In the genomic region with DNA sequence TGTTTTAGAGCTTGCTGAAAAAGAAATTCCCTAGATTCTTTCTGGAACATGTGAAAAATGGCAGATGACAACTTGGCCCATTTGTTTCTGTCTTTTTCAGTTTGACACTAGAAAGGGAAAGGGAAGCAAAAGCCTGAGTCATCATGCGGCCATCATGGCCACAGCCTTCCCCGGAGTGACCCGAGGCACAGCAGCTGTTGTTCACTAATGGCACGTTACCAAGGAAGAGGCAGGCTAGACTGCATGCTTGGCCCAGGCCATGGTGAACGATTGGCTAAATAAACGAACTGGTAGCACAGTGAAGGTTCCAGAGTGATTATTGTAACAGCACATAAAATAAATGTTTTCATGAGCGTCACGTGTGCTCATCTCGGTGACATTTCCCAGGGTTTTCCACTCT, we compare ENCODE assay signal across 9 mouse cellular contexts.
A peak's percentile ranks its signal among the peaks of the same experiment; 100 is the strongest.
DNase-seq lines count a peak whose midpoint lies in the region; ATAC-seq and TF ChIP-seq lines count a peak whose summit lies in the region.
"Had no signal": no experiment of that assay in that cellular context is flagged by ENCODE, and none has a peak within 500 bp of the region (broad histone marks: within the 10 kb centered on the region; RNA-seq: fewer than 3 reads in every experiment).

No protein-coding gene starts in this region.

- no peak for TF ChIP-seq CTCF in cerebellum, adult 2 months (IDR thresholded peaks at IDR 0.05; ENCODE audit: borderline replicate concordance, insufficient read depth, low read depth, low read length)
- TF ChIP-seq CTCF in midbrain, postnatal 0 days (IDR thresholded peaks at IDR 0.05) = no peak
- no peak for TF ChIP-seq CTCF in layer of hippocampus, adult 2 months (conservative IDR thresholded peaks at IDR 0.05)

- peak; percentile 31 to 52 for DNase-seq in cerebellum, adult 2 months
- DNase-seq in midbrain, postnatal 0 days (ENCODE audit: low spot score) = peak; percentile 38
- DNase-seq in midbrain, embryonic 10.5 days (ENCODE audit: low spot score) = no peak
- DNase-seq in kidney, postnatal 36 days = peak; percentile 29 to 34
- DNase-seq in layer of hippocampus, adult 2 months (ENCODE audit: low spot score in 2 of 2) = no peak

- H3K4me2 ChIP-seq in midbrain, postnatal 0 days (ENCODE audit: low read depth, low read length, poor library complexity, severe bottlenecking) = no peak overlapping the region
- H3K4me2 ChIP-seq in stomach, embryonic 16.5 days (ENCODE audit: low read depth, low read length) = no peak overlapping the region

- no peaks in the 10 kb centered on the region for H3K27me3 ChIP-seq in cerebellum, adult 2 months (ENCODE audit: control insufficient read depth, insufficient read depth, low read length)
- H3K27me3 ChIP-seq in midbrain, postnatal 0 days (ENCODE audit: insufficient read depth, low read length) = no peaks in the 10 kb centered on the region
- no peaks in the 10 kb centered on the region for H3K27me3 ChIP-seq in midbrain, embryonic 10.5 days (ENCODE audit: low read depth, poor library complexity, severe bottlenecking)
- no peaks in the 10 kb centered on the region for H3K27me3 ChIP-seq in stomach, embryonic 16.5 days (ENCODE audit: control insufficient read depth, insufficient read depth, low read length)

- no peak overlapping the region for H3K4me3 ChIP-seq in cerebellum, adult 2 months (replicated peaks; ENCODE audit: insufficient read depth, low read depth, low read length)
- no peak overlapping the region for H3K4me3 ChIP-seq in midbrain, postnatal 0 days (ENCODE audit: low read depth, low read length)
- no peak overlapping the region for H3K4me3 ChIP-seq in midbrain, embryonic 10.5 days
- no peak overlapping the region for H3K4me3 ChIP-seq in stomach, embryonic 16.5 days (replicated peaks; ENCODE audit: low read length)
- H3K4me3 ChIP-seq in layer of hippocampus, adult 2 months = no peak overlapping the region
- H3K4me3 ChIP-seq: left cerebral cortex, adult 2 months had no signal

- no peak overlapping the region for H3K27ac ChIP-seq in cerebellum, adult 2 months (ENCODE audit: insufficient read depth, low read length)
- no peak overlapping the region for H3K27ac ChIP-seq in midbrain, postnatal 0 days (ENCODE audit: low read depth, low read length)
- H3K27ac ChIP-seq in midbrain, embryonic 10.5 days (replicated peaks) = no peak overlapping the region
- peak overlapping the region; percentile 51 for H3K27ac ChIP-seq in stomach, embryonic 16.5 days (ENCODE audit: low read length)
- H3K27ac ChIP-seq in layer of hippocampus, adult 2 months = no peak overlapping the region
- H3K27ac ChIP-seq: left cerebral cortex, adult 2 months had no signal

- peaks cover 18% of the 10 kb centered on the region for H3K4me1 ChIP-seq in cerebellum, adult 2 months (ENCODE audit: control insufficient read depth, insufficient read depth, low read length)
- 0 out of 2 replicates have a peak, but pooled peaks cover 8% of the 10 kb centered on the region for H3K4me1 ChIP-seq in midbrain, postnatal 0 days (ENCODE audit: insufficient read depth, low read length)
- peaks cover 27% of the 10 kb centered on the region for H3K4me1 ChIP-seq in midbrain, embryonic 10.5 days
- H3K4me1 ChIP-seq in stomach, embryonic 16.5 days (ENCODE audit: control insufficient read depth, insufficient read depth, low read length) = peaks cover 16% of the 10 kb centered on the region

- no peaks in the 10 kb centered on the region for H3K36me3 ChIP-seq in midbrain, postnatal 0 days (ENCODE audit: insufficient read depth, low read length)
- H3K36me3 ChIP-seq in midbrain, embryonic 10.5 days = no peaks in the 10 kb centered on the region
- no peaks in the 10 kb centered on the region for H3K36me3 ChIP-seq in stomach, embryonic 16.5 days (ENCODE audit: control insufficient read depth, insufficient read depth, low read length)

- H3K9ac ChIP-seq in midbrain, postnatal 0 days (replicated peaks; ENCODE audit: low read length, poor library complexity, severe bottlenecking) = no peak overlapping the region
- no peak overlapping the region for H3K9ac ChIP-seq in stomach, embryonic 16.5 days (ENCODE audit: low read length)

- no peak for ATAC-seq in cerebellum, adult (ENCODE audit: insufficient number of reproducible peaks, low FRiP score, low TSS enrichment)
- ATAC-seq in midbrain, postnatal 0 days (ENCODE audit: low FRiP score) = no peak
- ATAC-seq in stomach, embryonic 16.5 days (ENCODE audit: insufficient read depth, low FRiP score) = peak; percentile 64; the same call in 1 of the 2 replicates
- ATAC-seq in erythroid progenitor cell, adult 5-6 weeks (replicated peaks; ENCODE audit: low FRiP score, poor library complexity, severe bottlenecking) = no peak

- no peaks in the 10 kb centered on the region for H3K9me3 ChIP-seq in midbrain, postnatal 0 days (ENCODE audit: low read length)
- no peaks in the 10 kb centered on the region for H3K9me3 ChIP-seq in midbrain, embryonic 10.5 days (replicated peaks)
- H3K9me3 ChIP-seq in stomach, embryonic 16.5 days (replicated peaks; ENCODE audit: control insufficient read depth, low read length) = no peaks in the 10 kb centered on the region

- WGBS in cerebellum, adult 2 months = 49% methylated on average over 9 of the region's 9 CpGs
- 81% methylated on average over 9 of the region's 9 CpGs for WGBS in midbrain, postnatal 0 days
- WGBS in midbrain, embryonic 10.5 days = 87% methylated on average over 9 of the region's 9 CpGs
- WGBS in stomach, embryonic 16.5 days = 44% methylated on average over 9 of the region's 9 CpGs

- no peak for TF ChIP-seq POLR2A in cerebellum, adult 2 months (IDR thresholded peaks at IDR 0.05; ENCODE audit: borderline replicate concordance, insufficient read depth, low read length)

Comparison
In these comparisons a context has a peak if more than half of its experiments do, and no peak if none do; other contexts are left out.
1. DNase-seq: peak in cerebellum, adult 2 months (2 of 2), midbrain, postnatal 0 days (single experiment) and kidney, postnatal 36 days (2 of 2); none in midbrain, embryonic 10.5 days (single experiment) and layer of hippocampus, adult 2 months (0 of 2).